Mouse (Mus musculus) frontal cortex, postnatal 25 days (tissue): Measurements from ENCODE around the gene Omt2a.
A peak's percentile ranks its signal among the peaks of the same experiment; 100 is the strongest.
"Not testable (repeated sequence)": the region's sequence is repeated elsewhere in the genome, so short reads cannot be mapped to it uniquely, and the experiment has no call there.

Experiments used
- DNase-seq, 2 experiments: peaks; one replicate each; pipeline ENCODE4 v3.0.0; 2022; ENCODE audit warnings: low spot score in 2 of 2

The Omt2a gene

DNA sequence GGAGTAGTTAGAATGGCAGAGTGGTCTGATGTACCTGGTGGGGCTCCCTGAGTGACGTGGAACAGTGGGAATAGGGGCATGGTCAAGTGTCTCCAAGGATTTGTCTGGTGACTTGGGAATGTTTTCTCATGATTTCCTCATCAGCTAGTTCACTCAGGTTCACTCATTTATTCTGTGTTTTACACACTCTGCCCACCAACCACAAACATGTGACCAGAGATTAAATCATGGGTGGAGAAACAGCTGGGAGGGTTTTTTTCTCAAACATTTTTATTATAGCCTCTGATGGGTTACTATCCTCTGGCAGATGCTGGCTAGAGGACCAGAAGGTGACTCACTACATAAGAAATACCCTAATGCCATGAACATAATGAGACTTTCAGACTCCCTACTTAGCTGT, 16.4 kb downstream of the Omt2a start:
- no peak for DNase-seq

DNA sequence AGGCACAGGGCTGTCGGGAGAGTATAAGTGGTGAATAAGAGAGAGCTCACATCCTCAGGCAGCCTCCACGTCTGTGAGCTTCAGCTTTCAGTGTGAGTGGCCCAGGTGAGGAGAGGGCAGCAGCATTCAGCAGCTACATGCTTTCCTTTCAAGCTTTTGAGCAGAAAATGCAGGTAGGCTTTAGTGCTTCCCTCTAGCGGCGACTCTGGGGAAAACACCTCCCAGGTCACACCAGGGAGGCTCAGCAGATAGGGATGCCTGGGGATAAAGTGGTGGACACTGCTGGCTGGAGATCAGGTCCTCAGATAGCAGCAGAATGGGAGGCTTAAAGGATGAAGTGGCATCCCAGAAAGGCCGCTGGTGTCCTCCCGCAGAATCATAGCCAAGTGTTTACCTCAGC, 18.5 kb downstream of the Omt2a start:
- DNase-seq, result peak; percentile 6 to 9

DNA sequence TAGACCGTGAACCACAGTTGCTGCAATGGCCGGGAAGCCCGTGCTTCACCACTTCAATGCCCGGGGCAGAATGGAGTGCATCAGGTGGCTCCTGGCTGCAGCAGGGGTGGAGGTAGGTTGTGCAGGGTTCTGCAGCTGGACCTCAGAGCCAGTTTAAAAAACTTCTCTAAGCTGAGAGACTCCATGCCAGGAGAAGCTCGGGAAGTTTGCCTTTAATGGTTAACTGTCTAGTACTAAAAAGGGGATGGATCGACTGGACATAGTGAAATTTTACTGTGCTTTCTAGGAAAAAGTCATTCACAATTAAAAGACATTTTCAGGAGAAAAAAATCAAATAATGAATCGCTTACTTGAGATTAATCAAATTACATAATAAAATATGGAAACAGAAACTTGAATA, 19.8 kb downstream of the Omt2a start:
- not testable (repeated sequence) for DNase-seq

- DNase-seq, result not testable (repeated sequence)
Observed at GRCm38 (mm10) chr9:78293683-78294082, 20.9 kb downstream of the Omt2a start.

GRCm38 (mm10) chr9:78292462-78292861, 22.1 kb downstream of the Omt2a start:
- DNase-seq, result not testable (repeated sequence)

GRCm38 (mm10) chr9:78289723-78290122, 24.9 kb downstream of the Omt2a start, which contains the start of gene Gm10639:
Gene Gm10639 (plus strand): TSS chr9:78289923.
- not testable (repeated sequence) for DNase-seq

- DNase-seq, result not testable (repeated sequence)
Observed at GRCm38 (mm10) chr9:78289063-78289462, 25.5 kb downstream of the Omt2a start.

GRCm38 (mm10) chr9:78282002-78282711, 32.4 kb downstream of the Omt2a start:
- DNase-seq, result not testable (repeated sequence)

DNA sequence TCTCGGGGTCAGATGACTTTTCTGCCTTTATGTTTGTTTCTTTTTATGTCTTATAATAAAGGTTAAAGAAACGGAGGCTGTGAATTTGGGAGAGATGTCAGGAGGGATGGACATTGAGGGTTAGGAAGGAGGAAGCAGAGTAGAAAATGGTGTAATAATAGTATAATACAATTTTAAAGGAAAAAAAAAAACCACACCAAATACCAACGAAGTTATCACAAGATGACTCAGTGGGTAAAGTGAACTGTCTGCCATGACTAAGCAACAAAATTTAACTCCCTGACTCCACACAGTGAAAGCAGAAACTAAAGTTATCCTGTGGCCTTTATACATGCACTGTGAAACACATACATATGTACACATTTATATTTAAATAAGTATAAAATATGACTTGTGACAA, 43.7 kb downstream of the Omt2a start:
- DNase-seq, result not testable (repeated sequence)
